Mouse (Mus musculus): ENCODE results near the gene Brinp2.

The Brinp2 gene

DNA sequence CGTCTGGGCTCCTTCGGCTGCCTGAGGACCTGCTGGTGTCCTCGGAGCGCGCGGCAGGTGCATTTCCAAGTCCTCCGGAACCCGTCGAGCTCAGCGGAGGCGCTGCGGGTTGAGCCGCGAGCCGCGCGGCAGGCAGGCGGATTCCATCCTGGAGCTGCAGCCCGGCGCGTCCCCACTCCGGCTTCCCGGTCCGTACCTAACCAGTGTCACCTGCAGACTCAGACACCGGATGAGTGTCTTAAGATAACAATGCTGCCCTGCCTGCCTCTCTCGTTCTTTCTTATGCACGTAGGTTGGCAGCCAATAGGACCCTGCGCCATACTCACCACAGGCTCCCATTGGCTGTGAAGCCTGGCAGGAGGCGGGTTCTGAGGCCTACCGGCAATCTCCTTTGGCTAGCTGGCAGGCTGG is at the start of gene Brinp2:
TSS of gene Brinp2 (minus strand) at position 276 of the 411 bp plus-strand sequence.
- in situ Hi-C loops (cut with MboI; ENCODE audit: low sequenced_read_pairs) = no loop called here

DNA sequence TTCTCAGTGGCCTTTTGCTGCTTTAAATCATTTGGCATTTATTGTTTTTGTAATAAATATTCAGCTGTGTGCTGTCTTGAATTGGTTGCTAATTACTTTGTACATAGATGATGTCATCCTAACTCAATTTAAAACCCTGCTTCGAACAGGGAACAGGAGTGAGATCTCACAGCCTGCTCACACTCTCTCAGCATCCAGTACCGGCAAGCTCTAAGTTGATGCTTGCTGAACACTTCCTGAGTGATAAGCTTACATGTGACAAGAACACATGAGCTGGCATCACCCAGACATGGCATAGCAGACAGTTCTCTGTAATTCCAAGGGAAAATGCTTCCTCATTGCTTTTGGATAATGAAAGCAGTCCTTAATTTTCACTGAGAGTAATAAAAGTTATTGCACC is 44.8 kb upstream of the Brinp2 start:
- in situ Hi-C loops (cut with MboI; ENCODE audit: low sequenced_read_pairs) = no loop called here

DNA sequence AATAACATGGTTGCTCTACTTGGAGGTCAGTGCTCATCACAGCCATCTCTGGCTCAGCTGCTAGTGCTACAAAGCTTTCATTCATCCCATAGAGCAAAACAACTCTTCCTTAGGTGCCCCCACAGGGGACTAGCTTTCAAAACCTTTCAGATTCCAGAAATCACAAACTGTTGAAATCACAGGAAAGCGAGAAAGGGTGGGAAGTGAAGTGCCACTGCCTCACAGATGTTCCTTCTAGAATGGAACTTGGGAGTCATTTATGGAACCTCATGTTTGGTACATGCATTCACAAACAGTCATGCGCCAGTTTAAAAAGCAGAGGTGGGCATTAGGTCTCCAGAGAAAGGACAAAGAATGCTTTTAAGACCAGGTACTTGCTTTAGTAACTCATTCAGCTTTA is 40.9 kb upstream of the Brinp2 start:
- in situ Hi-C loops (cut with MboI; ENCODE audit: low sequenced_read_pairs) = no loop called here

DNA sequence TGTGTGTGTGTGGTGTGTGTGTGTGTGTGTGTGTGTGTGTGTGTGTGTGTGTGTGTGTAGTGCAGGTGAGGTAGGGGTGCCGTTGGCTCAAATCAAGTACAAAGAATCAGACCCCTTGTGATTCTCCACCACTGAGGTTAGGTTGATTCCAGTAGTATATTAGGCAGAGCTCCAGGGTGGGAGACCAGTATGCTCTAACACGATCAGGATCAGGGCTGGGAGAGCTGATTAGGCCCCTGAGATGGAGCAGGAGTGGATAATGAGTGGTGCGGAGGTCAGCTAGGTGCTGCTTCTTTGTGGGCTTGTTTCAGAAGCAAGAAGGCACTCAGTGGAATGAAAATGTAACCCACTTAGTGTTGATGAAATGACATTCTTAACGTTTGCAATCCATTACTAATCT is 34.6 kb upstream of the Brinp2 start:
- in situ Hi-C loops (cut with MboI; ENCODE audit: low sequenced_read_pairs) = no loop called here

DNA sequence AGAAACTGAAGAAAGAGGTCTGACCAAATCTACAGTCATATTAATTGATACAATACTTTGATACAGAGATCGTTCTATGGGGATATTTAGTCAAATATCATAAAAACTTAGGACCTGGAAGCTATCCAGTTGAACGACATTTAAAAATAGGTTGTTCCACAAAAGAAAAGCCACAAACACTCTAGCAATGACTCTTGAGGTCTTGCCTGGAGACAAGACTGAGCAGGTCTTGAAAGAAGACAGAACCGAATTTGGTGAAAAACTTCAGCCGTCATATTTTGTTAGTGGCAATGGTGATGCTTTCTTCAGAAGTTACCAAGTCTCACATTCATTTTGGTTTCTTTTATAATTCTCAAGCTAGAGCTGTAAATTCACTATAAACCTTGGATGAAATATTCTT is 32.9 kb upstream of the Brinp2 start:
- in situ Hi-C loops (cut with MboI; ENCODE audit: low sequenced_read_pairs) = no loop called here

DNA sequence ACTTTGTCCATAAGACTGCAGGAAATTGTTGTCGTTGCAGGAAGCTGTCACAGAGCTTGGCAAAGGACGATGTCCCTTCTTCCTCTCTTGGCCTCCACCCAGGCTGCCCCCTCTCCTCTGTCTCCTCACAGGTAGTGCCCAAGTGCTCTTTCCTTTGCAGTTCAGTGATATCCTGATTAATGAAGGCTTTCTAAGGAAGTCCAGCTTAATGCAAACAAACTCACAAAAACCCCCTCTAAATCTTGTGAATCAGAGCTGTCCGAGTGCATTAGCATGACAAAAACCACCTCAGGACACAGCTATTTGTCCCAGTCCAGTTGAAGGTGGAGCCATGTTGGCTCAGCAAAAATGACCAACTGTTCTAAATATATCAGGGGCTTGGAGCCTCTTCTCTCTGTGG is 30.7 kb upstream of the Brinp2 start:
- in situ Hi-C loops (cut with MboI; ENCODE audit: low sequenced_read_pairs) = no loop called here

DNA sequence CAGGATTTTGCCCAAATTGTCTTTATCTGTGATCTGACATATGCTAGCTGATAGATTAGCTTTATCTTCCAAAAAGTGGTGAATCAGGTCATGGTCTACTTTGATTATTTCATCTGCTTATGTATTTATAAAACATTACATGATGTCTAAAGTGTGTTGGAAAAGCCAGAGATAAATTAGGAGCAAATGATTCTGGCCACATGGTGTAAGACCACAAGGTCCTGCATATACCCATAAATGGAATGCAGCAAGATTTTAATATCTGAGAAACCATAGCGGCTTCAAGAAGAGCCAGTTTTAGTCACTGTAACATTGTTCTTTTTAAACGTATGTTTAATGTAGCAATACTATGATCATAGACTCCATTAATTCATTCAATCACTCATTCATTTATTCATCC is 29.2 kb upstream of the Brinp2 start:
- in situ Hi-C loops (cut with MboI; ENCODE audit: low sequenced_read_pairs) = no loop called here

DNA sequence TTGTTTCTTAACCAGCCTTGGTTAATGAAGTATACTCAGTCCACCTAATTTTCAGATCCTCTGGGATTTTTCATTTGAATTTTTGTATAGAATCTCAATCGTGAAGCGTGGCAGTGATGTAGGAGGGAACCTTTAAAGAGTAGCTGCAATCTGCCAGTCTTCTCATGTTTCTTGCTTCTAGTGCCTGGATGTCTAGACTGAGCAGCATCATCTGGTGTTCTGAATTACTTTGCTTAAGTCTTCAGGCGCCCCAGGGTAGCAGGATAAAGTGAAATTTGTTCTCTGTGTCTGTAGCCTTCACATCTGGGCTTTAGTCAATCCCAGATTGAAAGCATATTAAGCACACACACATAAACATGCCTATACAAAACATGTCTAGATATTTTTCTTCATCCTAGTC is 27.1 kb upstream of the Brinp2 start:
- in situ Hi-C loops (cut with MboI; ENCODE audit: low sequenced_read_pairs) = no loop called here

DNA sequence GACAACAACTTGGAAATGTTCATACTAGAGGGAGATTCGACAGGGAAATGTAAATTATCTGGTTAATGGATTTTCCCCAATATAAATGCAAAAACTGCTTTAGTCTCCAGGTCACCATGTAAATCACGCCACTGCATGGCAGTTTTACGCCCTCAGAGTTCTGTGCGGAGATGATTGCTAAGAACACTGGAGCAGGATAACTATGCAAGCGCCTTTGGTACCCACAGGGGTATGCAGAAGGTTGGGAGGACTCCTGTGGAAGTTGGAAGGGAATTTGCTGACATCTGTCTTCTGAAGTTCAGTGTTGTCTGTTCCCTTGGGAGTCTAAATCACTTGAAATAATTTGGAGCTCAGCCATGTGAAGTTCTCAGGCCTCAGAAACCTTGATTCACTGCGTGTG is 26.2 kb upstream of the Brinp2 start:
- in situ Hi-C loops (cut with MboI; ENCODE audit: low sequenced_read_pairs) = no loop called here

DNA sequence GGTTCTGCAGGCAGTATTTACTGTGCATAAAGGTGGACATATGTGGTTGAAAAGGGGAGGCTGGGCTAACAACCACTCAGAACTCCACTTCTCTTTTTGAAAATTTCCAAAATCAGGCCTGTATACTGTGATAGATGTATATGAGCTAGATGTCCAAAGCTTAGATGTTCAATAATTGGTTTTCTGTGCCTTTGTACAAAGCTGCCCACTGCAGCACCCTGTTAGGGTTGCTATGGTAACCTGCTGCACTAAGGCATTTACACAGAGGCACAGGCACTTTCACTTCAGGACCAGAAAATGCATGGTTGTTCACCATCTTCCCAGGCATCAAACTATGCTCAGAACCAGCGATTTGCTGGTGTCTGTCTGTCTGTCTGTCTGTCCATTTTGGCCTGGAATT is 8.3 kb upstream of the Brinp2 start:
- in situ Hi-C loops (cut with MboI; ENCODE audit: low sequenced_read_pairs) = no loop called here

DNA sequence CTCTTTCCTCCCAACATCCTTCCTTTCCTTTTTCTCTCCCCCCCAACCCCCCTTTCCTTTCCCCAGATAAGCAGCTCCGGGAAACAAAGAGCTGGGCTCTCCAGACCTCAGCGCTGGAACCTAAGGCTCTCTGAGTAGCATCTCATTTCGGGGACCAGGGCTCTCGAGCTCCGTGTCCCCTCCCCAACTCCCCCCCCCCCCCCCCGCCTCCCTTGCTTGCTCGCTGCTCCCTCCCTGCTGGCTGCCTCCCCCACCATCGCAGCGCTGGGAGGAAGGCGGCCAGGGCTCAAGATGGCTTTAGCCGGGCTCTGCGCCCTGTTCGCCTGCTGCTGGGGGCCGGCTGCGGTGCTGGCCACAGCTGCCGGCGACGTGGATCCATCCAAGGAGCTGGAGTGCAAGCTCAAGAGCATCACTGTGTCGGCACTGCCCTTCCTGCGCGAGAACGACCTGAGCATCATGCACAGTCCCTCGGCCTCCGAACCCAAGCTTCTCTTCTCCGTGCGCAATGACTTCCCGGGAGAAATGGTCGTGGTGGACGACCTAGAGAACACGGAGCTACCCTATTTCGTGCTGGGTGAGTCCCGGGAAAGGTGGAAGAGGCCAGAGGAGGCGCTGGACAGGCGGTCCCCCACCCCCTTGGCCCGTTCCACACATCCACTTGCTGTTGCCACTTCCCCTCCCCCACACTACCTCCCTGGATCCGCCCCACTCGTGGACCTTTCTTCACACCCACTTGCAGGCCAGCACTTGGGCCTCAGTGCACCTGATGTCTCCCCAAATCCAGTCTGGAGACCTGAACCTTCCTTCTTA is 6.4 kb upstream of the Brinp2 start:
- in situ Hi-C loops (cut with MboI; ENCODE audit: low sequenced_read_pairs) = no loop called here

DNA sequence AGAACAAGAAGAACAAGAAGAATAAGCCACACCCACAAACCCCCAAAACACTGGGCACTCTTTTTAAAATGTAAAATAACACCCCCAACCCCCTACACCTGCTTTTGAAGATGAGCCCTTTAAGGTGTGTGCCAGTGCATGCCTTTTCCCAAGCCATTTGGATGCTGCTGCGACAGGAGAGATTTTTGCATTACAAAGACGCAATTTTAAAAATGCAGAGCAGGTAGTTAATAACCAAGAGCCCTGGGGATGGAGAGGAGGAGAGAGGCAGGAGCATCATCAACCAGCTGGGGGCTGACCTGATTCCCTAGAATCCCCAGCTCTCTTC is 5.8 kb upstream of the Brinp2 start, which contains the start of gene Astn1:
TSS of gene Astn1 (plus strand) at position 310 of the 328 bp plus-strand sequence.
- in situ Hi-C loops (cut with MboI; ENCODE audit: low sequenced_read_pairs) = no loop called here

DNA sequence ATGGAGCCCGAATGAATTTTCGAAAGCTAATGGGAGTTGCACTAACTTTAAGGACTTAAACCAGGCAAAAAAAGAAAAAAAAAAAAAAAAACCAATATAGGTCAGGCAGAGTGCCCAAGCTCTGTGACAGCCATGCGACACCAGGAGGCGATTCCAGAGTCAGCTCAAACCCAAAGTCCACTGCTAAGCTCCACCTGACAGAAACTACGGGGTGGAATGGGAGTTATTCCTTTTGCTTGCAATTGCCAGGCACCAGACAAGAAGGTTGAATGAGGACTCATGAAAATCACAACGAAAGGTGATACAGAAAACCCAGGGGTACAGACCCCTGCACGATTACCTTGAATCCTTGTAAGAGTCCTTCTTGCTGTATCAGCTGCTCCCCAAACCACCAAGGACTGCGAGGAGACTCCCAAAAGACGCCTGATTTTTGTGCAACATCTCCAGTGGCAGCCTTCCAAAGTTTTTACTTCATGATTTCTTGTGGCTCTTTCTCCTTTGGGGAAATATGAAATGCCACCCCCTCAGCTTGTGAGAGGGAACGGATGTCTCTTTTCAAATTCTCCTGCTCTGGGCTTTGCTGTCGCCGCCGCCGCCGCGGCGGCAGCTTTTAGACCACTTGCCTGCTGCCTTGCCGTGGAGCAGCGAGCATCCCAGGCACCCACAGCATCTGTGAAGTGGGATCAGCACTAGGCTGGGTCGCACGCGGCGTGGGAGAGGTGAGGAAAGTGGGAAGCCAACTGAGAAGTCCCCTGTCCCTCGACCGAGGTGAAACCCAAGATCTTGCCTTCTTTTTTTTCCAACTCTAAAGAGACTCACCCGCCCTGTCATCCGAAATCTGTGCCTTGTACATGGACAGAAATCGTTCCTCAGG is 712 bp downstream of the Brinp2 start:
- in situ Hi-C loops (cut with MboI; ENCODE audit: low sequenced_read_pairs) = no loop called here

DNA sequence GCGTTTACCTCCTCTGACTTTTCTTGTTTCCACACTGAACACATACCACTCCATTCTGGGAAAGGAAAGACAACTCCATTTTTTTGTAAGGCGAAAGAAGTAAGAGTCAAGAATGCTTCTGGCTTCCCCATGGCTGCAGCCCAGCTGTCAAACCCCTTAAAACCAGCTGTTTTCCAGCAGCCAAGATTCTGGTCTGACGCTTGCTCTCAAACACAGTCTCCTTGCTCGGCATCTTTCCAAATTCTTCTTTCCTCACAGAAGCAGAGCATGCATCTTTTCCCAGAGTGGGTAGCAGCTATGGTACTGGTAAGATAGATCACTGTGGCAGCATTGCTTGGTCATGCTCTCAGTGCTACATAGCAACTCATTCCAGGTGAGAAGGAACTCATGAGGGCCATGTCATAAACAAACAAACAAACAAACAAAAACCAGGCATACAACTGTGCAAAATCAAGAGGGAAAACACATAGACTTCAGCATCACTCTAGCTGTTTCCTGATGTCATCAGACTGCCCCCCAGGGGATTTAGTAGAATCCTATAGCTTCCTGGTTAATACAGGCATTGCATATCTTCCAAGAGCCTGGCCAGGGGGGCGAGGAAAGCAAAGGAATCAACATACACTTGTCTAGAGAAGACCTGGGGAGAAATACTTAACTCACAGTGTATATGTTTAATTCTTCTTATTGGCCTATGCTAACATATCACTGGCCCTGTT is 2.3 kb downstream of the Brinp2 start:
- in situ Hi-C loops (cut with MboI; ENCODE audit: low sequenced_read_pairs) = no loop called here

DNA sequence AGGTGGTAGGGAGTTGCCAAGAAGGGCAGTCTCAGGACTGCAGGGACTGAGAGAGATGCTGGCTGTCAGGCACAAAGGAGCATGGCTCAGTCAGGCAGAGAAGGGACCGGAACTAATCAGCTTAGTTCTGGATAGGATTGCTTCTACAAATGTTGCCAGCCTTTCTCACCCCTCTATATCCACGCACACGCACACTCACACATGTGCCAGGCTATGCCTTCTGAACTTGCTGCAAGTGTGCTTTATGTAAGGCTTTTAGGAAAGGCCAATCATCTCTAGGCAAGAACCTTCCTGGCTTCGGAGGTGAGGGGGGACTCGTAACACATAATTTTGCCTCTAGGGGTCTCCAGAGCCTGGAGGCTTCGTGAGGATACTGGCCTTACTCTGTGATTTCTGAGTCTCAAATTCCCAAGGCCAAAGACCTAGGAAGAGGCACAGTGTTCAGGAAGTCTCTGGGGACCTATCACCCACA is 12.8 kb downstream of the Brinp2 start:
- in situ Hi-C loops (cut with MboI; ENCODE audit: low sequenced_read_pairs) = no loop called here

DNA sequence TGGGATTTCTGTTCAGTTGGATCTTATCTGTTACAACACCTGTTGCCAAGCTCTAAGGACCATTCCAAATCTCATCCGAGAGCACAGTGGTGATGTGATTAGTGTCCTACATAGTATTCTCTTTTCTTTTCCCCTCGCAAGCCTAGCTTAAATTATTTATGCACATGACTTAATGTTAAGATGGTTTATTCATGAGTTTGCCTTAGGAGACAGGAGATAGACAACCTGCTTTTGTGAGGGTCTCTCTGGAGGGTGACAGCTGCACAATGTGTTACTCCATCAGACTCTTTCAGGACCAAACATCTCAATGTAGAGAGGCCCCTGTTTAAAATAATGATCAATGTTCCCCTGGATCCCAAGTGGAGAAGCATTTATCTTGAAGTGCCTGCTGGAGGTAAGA is 27.3 kb downstream of the Brinp2 start:
- in situ Hi-C loops (cut with MboI; ENCODE audit: low sequenced_read_pairs) = no loop called here

DNA sequence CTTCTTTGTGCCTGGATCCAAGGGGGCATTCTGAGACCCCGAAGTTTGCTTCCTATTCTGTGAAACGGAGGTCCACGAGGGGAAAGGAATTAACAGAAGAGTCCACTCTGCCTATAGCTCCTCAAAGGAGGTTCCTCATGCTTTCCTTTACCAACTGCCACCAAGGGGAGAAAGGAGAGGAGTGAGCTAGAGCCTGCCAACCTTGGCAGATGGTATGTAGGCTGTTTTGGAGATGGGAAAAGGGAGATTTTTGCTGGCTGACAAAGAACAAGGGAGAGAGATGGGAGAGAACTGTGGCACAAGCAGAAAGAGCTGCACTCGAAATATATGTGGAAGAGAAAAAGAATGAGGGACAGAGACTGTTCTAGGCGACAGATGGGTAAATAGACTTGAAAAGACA is 28.0 kb downstream of the Brinp2 start:
- in situ Hi-C loops (cut with MboI; ENCODE audit: low sequenced_read_pairs) = no loop called here

DNA sequence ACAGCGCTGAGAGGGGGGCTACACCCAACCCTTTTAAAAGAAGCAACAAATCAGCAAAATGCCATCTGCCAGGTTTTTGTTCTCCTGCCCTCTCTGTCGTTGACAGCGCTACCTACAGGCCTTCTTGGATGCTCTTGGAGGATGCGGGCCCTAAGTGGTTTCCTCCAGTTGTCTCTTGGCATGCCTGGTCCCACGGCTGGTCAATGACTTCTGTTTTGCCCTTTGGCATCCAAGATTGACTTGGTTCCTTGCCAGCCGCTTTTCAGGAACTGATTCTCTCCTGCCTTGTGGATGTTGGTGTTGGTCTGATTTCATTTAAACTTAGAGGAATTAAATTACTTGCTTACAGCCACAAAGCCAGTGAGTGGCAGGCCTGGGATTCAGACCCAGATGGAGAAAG is 32.8 kb downstream of the Brinp2 start:
- in situ Hi-C loops (cut with MboI; ENCODE audit: low sequenced_read_pairs) = no loop called here

DNA sequence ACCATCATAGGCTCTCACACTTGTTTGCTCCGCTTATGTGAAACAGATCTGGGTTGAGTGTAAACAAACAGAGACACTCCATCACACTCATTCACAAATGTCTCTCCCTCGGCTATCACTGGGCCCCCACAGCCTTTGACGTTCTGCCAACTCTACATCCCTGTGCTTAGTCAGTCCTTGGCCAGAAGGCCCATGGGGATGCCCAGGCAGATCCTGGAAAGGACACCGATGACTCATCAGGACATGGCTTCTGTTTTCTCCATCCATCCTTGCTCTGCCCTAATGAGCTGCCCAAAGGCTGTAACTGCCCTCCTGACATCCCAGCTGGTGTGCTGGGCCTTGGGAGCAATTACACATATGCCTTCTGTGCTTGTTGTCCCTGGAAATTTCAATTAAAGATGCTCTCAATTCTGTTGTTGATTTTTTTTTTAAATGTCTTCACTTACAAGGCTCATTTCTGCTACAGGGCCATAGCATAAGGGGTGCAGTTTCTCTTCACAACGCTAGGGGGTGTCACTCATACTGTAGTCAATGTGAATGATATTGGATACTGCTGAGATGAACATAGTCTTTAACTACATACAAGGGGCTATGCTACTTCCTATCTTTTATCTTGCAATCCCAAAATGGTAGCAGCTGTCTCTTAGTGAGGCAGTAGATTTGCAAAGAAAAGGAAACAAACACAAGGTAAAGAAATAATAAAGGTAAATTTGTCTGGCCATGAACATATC is 45.5 kb downstream of the Brinp2 start:
- in situ Hi-C loops (cut with MboI; ENCODE audit: low sequenced_read_pairs) = no loop called here

DNA sequence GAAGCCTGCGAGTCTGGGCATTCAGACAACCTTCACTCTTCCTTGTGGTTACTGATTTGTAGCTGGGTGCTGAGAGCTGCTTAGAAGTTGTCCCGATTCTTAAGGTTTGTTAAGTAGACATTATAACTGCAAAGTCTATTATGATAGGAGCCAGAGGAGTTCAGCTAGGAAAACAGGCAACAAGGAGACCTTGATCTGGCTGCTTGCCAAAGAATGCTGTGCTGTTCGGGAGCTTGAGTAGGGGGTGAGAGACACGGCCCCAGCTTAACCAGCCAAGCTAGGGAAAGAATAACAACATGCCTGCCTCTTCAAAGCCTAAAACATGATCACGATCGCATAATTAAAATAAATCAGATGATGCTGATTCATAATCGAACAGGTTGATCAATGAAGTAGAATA is 59.1 kb downstream of the Brinp2 start:
- in situ Hi-C loops (cut with MboI; ENCODE audit: low sequenced_read_pairs) = no loop called here
